Comparison of ENCODE assay signal across 8 mouse cellular contexts in the genomic region with DNA sequence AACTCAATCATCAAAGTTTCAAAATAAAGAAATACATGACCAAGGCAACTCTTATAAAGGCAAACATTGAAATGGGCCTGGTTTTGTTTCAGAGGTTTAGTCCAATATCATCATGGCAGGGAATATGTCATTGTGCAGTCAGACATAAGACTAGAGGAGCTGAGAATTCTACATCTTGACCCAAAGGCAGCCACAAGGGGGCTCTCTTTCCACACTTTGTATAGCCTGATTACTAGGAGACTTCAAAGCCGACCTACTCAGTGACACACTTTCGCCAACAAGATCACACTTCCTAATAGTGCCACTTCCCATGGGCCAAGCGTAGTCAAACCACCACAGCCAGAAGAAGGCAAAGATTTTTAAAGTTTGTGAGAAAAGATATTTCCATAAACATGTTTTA.
A peak's percentile ranks its signal among the peaks of the same experiment; 100 is the strongest.
DNase-seq lines count a peak whose midpoint lies in the region; ATAC-seq and TF ChIP-seq lines count a peak whose summit lies in the region.

No protein-coding gene starts in this region.

- H3K27ac ChIP-seq in heart, adult 2 months = no peak overlapping the region
- no peak overlapping the region for H3K27ac ChIP-seq in liver, embryonic 14.5 days

- H3K9ac ChIP-seq in heart, adult 2 months (ENCODE audit: low read depth, low read length) = no peak overlapping the region
- no peak overlapping the region for H3K9ac ChIP-seq in liver, embryonic 14.5 days (replicated peaks)

- intact Hi-C loops in heart, adult 2 months (cut with DNase I) = loop anchor here (10.0 kb wide), 1 partner anchor 544 kb away; no protein-coding TSS in a partner anchor
- intact Hi-C loops in heart, postnatal 25 days (cut with DNase I) = loop anchor here (5.0 kb wide), 1 partner anchor 547 kb away; no protein-coding TSS in a partner anchor

- H3K27me3 ChIP-seq in heart, adult 2 months (ENCODE audit: control insufficient read depth, insufficient read depth, low read length) = no peaks in the 10 kb centered on the region
- H3K27me3 ChIP-seq in liver, embryonic 14.5 days (ENCODE audit: control insufficient read depth, insufficient read depth, low read length) = no peaks in the 10 kb centered on the region

- no peaks in the 10 kb centered on the region for H3K79me2 ChIP-seq in heart, adult 2 months (replicated peaks; ENCODE audit: control insufficient read depth, insufficient read depth, low read length)

- no peak for TF ChIP-seq EP300 in heart, adult 2 months (IDR thresholded peaks at IDR 0.05; ENCODE audit: insufficient read depth, low read depth, low read length)
- no peak for TF ChIP-seq EP300 in liver, embryonic 14.5 days (IDR thresholded peaks at IDR 0.05; ENCODE audit: low read depth)

- no peak for TF ChIP-seq POLR2A in heart, adult 2 months (IDR thresholded peaks at IDR 0.05; ENCODE audit: insufficient read depth, low read depth, low read length)

- no peak for DNase-seq in heart, adult 2 months
- DNase-seq in heart, postnatal 25 days (ENCODE audit: low spot score) = no peak
- peak; percentile 53 for DNase-seq in testis, postnatal 10 days (ENCODE audit: low spot score)
- DNase-seq in testis, postnatal 14 days (ENCODE audit: low spot score) = no peak
- peak; percentile 52 for DNase-seq in embryo, embryonic 11 days
- peak; percentile 4 to 13 (median 12) for DNase-seq in liver, embryonic 14.5 days (ENCODE audit: low read depth in 3 of 3, low spot score in 3 of 3)
- DNase-seq in ovary, adult 18-20 months (ENCODE audit: low spot score) = no peak

- H3K9me3 ChIP-seq in liver, embryonic 14.5 days (ENCODE audit: control insufficient read depth, low read length) = no peaks in the 10 kb centered on the region

- TF ChIP-seq CTCF in heart, adult 2 months (IDR thresholded peaks at IDR 0.05) = peak; percentile 58
- peak; percentile 45; the same call in 1 of the 2 replicates for TF ChIP-seq CTCF in liver, embryonic 14.5 days (IDR thresholded peaks at IDR 0.05; ENCODE audit: low read depth)

- H3K36me3 ChIP-seq in heart, adult 2 months (ENCODE audit: control insufficient read depth, insufficient read depth, low read length) = no peaks in the 10 kb centered on the region
- H3K36me3 ChIP-seq in liver, embryonic 14.5 days (replicated peaks; ENCODE audit: control insufficient read depth, insufficient read depth, low read depth) = no peaks in the 10 kb centered on the region

- no peak overlapping the region for H3K4me3 ChIP-seq in heart, adult 2 months
- no peak overlapping the region for H3K4me3 ChIP-seq in liver, embryonic 14.5 days (ENCODE audit: insufficient read depth in 1 of 2, low read depth in 2 of 2, low read length in 2 of 2)

- WGBS in heart, adult 2 months = 72% methylated on average over 3 of the region's 3 CpGs
- WGBS in liver, embryonic 14.5 days (ENCODE audit: insufficient replicate concordance) = 70% methylated on average over 3 of the region's 3 CpGs

- H3K4me1 ChIP-seq in heart, adult 2 months (ENCODE audit: control insufficient read depth, insufficient read depth, low read length) = no peaks in the 10 kb centered on the region
- H3K4me1 ChIP-seq in liver, embryonic 14.5 days (replicated peaks; ENCODE audit: control insufficient read depth in 2 of 2, insufficient read depth in 2 of 2, low read length in 1 of 2) = no peaks in the 10 kb centered on the region

- no peak overlapping the region for H3K4me2 ChIP-seq in liver, embryonic 14.5 days (ENCODE audit: low read depth)

- ATAC-seq in liver, embryonic 14.5 days (ENCODE audit: insufficient read depth) = no peak
- no peak for ATAC-seq in activated CD4-positive, CD25-positive, alpha-beta regulatory T cell, adult 4 months

Comparison
In these comparisons a context has a peak if more than half of its experiments do, and no peak if none do; other contexts are left out.
1. DNase-seq: peak in testis, postnatal 10 days (single experiment), embryo, embryonic 11 days (single experiment) and liver, embryonic 14.5 days (3 of 3); none in heart, adult 2 months (0 of 2), heart, postnatal 25 days (single experiment), testis, postnatal 14 days (single experiment) and ovary, adult 18-20 months (single experiment).